Mouse (Mus musculus) olfactory bulb, adult 2 months (tissue): ENCODE measurements around the gene Tecpr2.

ENCODE experiments used
- CTCF ChIP-seq: fragments of 200-500 bp; IDR thresholded peaks from 2 replicates; pipeline ENCODE4 v1.5.1; 2012; ENCODE audit warnings: low read depth, mild to moderate bottlenecking, low read length, moderate library complexity; ENCODE audit not compliant: insufficient read depth
- POLR2A ChIP-seq: fragments of 200-500 bp; IDR thresholded peaks from 2 replicates; pipeline ENCODE4 v1.6.1; 2012; ENCODE audit warnings: mild to moderate bottlenecking, low read depth, low read length, moderate library complexity; ENCODE audit not compliant: insufficient read depth

- TF ChIP-seq CTCF (no peak), POLR2A (no peak)
Measured at GRCm38 (mm10) chr12:110950151-110950550, 61.1 kb downstream of the Tecpr2 start.
